Mouse (Mus musculus) heart, embryonic 15.5 days (tissue): ENCODE measurements around the gene Fancm. TPM values are rescaled to one million over a fixed set of nuclear protein-coding genes. Genes with fewer than 3 reads are reported as not detected.
A peak's percentile ranks its signal among the peaks of the same experiment; 100 is the strongest.
"Not testable (repeated sequence)": the region's sequence is repeated elsewhere in the genome, so short reads cannot be mapped to it uniquely, and the experiment has no call there.

Source experiments
- ATAC-seq: fragments of 200-750 bp; cut with Nextera tagmentation; replicated peaks from 2 replicates; pipeline ENCODE4 v1.8.0; 2017; ENCODE audit warnings: low read depth, moderate TSS enrichment; ENCODE audit not compliant: insufficient number of reproducible peaks, insufficient read depth, low FRiP score
- H3K27ac ChIP-seq: fragments of 300-500 bp; sonication (generic); 2 replicates; pipeline ENCODE4 v1.5.1; 2015; ENCODE audit warnings: mild to moderate bottlenecking, inconsistent platforms
- H3K27me3 ChIP-seq: fragments of 300-500 bp; sonication (generic); 2 replicates; pipeline ENCODE4 v1.6.1; 2015; ENCODE audit warnings: inconsistent platforms
- H3K36me3 ChIP-seq: fragments of 300-500 bp; sonication (generic); 2 replicates; pipeline ENCODE4 v1.6.1; 2015; ENCODE audit warnings: mild to moderate bottlenecking, inconsistent platforms
- H3K4me1 ChIP-seq: fragments of 300-500 bp; sonication (generic); replicated peaks from 2 replicates; pipeline ENCODE4 v1.6.1; 2015; ENCODE audit warnings: inconsistent platforms
- H3K4me2 ChIP-seq: fragments of 300-500 bp; sonication (generic); 2 replicates; pipeline ENCODE4 v1.6.1; 2015; ENCODE audit warnings: inconsistent platforms, mild to moderate bottlenecking, moderate library complexity
- H3K4me3 ChIP-seq: fragments of 300-500 bp; sonication (generic); 2 replicates; pipeline ENCODE4 v1.5.1; 2015; ENCODE audit warnings: mild to moderate bottlenecking, inconsistent platforms
- H3K9ac ChIP-seq: fragments of 300-500 bp; sonication (generic); 2 replicates; pipeline ENCODE4 v1.6.1; 2015; ENCODE audit warnings: mild to moderate bottlenecking, inconsistent platforms
- H3K9me3 ChIP-seq: fragments of 300-500 bp; sonication (generic); replicated peaks from 2 replicates; pipeline ENCODE4 v1.6.1; 2016; ENCODE audit warnings: inconsistent platforms
- WGBS: fragments of 180-500 bp; shearing (Covaris S2); methylation state at CpG from one replicate; pipeline ENCODE4 v1.1.7; 2015; ENCODE audit warnings: mixed read lengths; 5-methylcytosine and 5-hydroxymethylcytosine counted together
- polyA plus RNA-seq: library from polyadenylated mRNA; unstranded; fragments of >200 nt; fragmentation: Nextera tagmentation; extraction: Ambion mirVana; gene quantifications from 2 replicates; pipeline ENCODE4 v1.2.1, GENCODE M21; 2015

The Fancm gene
- polyA plus RNA-seq, 1 experiment from 2014 or later = 4.9 TPM

GRCm38 (mm10) chr12:65072911-65073610 is 2.3 kb upstream of the Fancm start:
- H3K36me3 ChIP-seq = peaks cover 11% of the 10 kb centered on the region
- H3K4me2 ChIP-seq = peak overlapping the region; percentile 75
- H3K27me3 ChIP-seq = no peaks in the 10 kb centered on the region
- H3K9me3 ChIP-seq = no peaks in the 10 kb centered on the region
- peaks cover 30% of the 10 kb centered on the region for H3K4me1 ChIP-seq
- peak overlapping the region; percentile 98 for H3K27ac ChIP-seq
- peak; percentile 58 for ATAC-seq
- 4% methylated on average over 21 of the region's 21 CpGs for WGBS
- peak overlapping the region; percentile 94 for H3K9ac ChIP-seq
- peak overlapping the region; percentile 88 for H3K4me3 ChIP-seq

DNA sequence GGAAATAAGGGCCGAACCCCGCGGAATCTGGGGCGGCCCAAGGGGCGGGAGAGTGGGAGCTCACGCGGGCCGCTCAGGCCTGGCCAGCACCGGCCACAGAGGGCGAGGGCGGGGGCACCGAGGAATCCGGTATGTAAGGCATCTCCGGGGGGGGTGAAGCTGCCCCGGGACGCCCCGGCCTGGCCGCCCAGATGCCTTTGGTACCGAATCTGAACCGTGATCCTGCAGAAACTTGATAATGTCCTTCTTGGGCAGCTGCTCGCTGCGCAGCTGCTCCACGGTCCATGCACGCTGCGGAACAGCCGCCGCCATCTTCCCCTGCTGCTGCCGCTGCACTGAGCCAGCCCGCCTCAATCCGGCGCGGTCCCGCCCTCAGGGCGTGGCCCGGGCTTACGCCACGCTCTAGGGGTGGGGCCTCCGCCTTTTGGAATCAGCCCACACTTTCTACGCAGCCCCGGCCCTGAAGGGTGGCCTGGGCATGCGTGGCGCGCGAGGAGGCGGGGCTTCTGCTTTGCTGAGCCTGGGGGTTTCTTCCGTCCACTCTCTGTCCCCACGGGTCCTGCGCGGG is 1.7 kb upstream of the Fancm start, which contains the start of gene Fkbp3:
Fkbp3 (minus strand) TSS at position 397 of the 568 bp plus-strand sequence.
- peak within 1 kb of the TSS; percentile 98 for H3K27ac ChIP-seq
- ATAC-seq = peak; percentile 99
- peak within 1 kb of the TSS; percentile 88 for H3K4me3 ChIP-seq
- H3K4me1 ChIP-seq = peaks cover 28% of the 10 kb centered on the region
- peaks cover 8% of the 10 kb centered on the region; the same call in 1 of the 2 replicates for H3K36me3 ChIP-seq
- peak within 1 kb of the TSS; percentile 94 for H3K9ac ChIP-seq
- WGBS = under 1% methylated on average over 49 of the region's 49 CpGs
- H3K4me2 ChIP-seq = peak within 1 kb of the TSS; percentile 75
- no peaks in the 10 kb centered on the region for H3K9me3 ChIP-seq
- H3K27me3 ChIP-seq = no peaks in the 10 kb centered on the region

- Histone ChIP-seq H3K9ac (peak overlapping the region; percentile 94; the same call in 1 of the 2 replicates), H3K9me3 (no peaks in the 10 kb centered on the region), H3K27ac (peak overlapping the region; percentile 98), H3K27me3 (no peaks in the 10 kb centered on the region), H3K4me2 (peak overlapping the region; percentile 75), H3K36me3 (no peaks in the 10 kb centered on the region), H3K4me3 (peak overlapping the region; percentile 88), H3K4me1 (peaks cover 23% of the 10 kb centered on the region)
- no peak for ATAC-seq
- WGBS = 34% methylated on average over 7 of the region's 7 CpGs
Measured at GRCm38 (mm10) chr12:65074651-65075050, 752 bp upstream of the Fancm start.

- ATAC-seq = 0 out of 2 replicates have a peak, but pooled peaks have one; percentile 1
- Histone ChIP-seq H3K36me3 (peaks cover 3% of the 10 kb centered on the region; the same call in 1 of the 2 replicates), H3K4me1 (peaks cover 19% of the 10 kb centered on the region), H3K27ac (peak overlapping the region; percentile 98), H3K27me3 (no peaks in the 10 kb centered on the region), H3K4me3 (peak overlapping the region; percentile 88), H3K4me2 (peak overlapping the region; percentile 75), H3K9me3 (no peaks in the 10 kb centered on the region), H3K9ac (peak overlapping the region; percentile 94)
- WGBS = under 1% methylated on average over 41 of the region's 41 CpGs
Measured at GRCm38 (mm10) chr12:65075733-65076310, 419 bp downstream of the Fancm start.

- Histone ChIP-seq H3K4me3 (peak overlapping the region; percentile 88), H3K4me2 (peak overlapping the region; percentile 75), H3K9me3 (no peaks in the 10 kb centered on the region), H3K36me3 (peaks cover 3% of the 10 kb centered on the region; the same call in 1 of the 2 replicates), H3K4me1 (peaks cover 19% of the 10 kb centered on the region), H3K27ac (no peak overlapping the region), H3K9ac (no peak overlapping the region; the same call in 1 of the 2 replicates), H3K27me3 (no peaks in the 10 kb centered on the region)
- WGBS = 72% methylated on average over 9 of the region's 9 CpGs
- ATAC-seq = no peak
Measured at GRCm38 (mm10) chr12:65076906-65077305, 1.5 kb downstream of the Fancm start.

DNA sequence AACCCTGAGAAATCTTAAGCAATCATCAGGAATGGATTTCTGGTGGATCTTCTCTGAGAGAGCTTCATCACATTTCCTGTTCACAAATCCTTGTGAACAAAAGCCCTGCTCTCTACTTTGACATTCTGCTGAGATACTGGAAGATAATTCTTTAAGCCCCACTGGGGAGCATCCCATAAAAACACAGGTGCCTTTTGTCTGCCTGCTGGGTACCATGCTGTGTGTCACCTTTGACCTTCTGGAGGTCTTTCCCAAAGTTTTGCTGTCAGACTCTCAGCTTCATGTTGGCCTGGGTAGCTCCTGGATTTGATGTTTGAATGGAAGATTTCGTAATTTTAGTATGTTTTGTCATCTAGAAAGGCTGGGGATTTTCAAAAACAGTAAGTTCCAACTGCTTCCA is 33.3 kb downstream of the Fancm start:
- 74% methylated on average over 1 of the region's 1 CpGs for WGBS
- Histone ChIP-seq H3K36me3 (peaks cover 24% of the 10 kb centered on the region), H3K9me3 (no peaks in the 10 kb centered on the region), H3K9ac (no peak overlapping the region), H3K4me2 (no peak overlapping the region), H3K27me3 (no peaks in the 10 kb centered on the region), H3K4me3 (no peak overlapping the region), H3K4me1 (no peaks in the 10 kb centered on the region), H3K27ac (no peak overlapping the region)
- no peak for ATAC-seq

DNA sequence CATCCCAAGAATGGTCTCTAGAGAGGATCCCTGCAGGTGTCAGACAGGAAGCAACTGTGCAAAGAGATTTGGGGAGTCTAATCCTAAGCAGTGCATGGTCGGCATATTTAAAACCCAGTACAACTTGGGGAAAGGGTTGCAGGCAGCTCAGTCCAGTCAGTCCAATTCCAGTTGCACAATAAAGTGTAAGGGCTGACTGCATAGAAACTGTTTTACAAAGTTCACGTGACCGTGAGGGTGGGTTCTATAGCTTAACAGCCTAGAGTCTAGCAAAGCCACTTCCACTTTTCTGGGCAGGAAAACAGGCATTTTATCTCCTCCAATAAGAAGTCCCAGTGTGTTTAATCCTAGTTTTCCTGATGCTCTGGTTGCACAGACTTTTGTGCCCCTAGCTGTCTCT is 36.1 kb downstream of the Fancm start:
- 83% methylated on average over 3 of the region's 3 CpGs for WGBS
- Histone ChIP-seq H3K27ac (no peak overlapping the region), H3K4me1 (no peaks in the 10 kb centered on the region), H3K36me3 (peaks cover 5% of the 10 kb centered on the region), H3K4me3 (no peak overlapping the region), H3K4me2 (no peak overlapping the region), H3K9me3 (no peaks in the 10 kb centered on the region), H3K9ac (no peak overlapping the region), H3K27me3 (no peaks in the 10 kb centered on the region)
- no peak for ATAC-seq

DNA sequence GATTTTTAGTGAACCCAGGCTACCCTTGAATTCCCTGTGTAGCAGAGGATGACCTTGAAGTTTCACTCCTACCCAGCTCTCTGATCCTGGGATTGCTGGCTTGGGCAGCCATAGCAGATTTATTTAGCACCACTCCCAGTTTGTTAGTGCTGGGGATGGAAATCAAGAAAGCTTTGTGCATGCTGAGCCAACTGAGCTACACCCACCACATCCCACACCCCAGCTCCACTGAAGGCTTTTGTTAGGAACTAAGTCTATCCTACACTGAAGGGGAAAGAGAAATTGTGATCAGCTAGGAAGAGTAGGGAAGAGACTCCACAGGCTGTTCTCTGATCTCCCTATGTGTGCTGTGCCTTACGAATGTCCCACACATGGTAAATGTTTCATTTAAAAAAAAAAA is 37.4 kb downstream of the Fancm start:
- no peaks in the 10 kb centered on the region for H3K9me3 ChIP-seq
- WGBS = 94% methylated on average over 1 of the region's 1 CpGs
- ATAC-seq = no peak
- no peak overlapping the region for H3K4me3 ChIP-seq
- H3K36me3 ChIP-seq = peaks cover 7% of the 10 kb centered on the region
- no peak overlapping the region for H3K27ac ChIP-seq
- H3K4me1 ChIP-seq = no peaks in the 10 kb centered on the region
- H3K9ac ChIP-seq = no peak overlapping the region
- no peak overlapping the region for H3K4me2 ChIP-seq
- no peaks in the 10 kb centered on the region for H3K27me3 ChIP-seq

DNA sequence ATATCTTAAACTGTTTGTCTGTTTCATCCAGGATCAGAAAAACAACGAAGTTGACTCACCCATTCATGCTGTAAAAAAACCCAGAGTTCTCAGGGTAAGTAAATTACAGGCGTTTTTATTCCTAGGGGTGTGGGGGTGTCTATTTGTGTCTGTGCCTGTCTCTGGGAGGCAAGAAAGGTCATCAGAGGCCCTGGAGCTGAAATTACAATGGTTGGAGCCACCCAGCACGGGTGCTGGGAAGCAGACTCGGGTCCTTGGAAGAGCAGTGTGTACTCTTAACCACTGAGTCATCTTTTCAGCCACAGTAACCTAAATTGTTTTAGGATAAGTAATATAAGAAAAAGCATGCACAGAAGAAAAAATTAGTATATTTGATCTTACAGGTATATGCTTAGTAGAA is 38.5 kb downstream of the Fancm start:
- Histone ChIP-seq H3K4me3 (no peak overlapping the region), H3K27ac (no peak overlapping the region), H3K9ac (no peak overlapping the region), H3K4me1 (no peaks in the 10 kb centered on the region), H3K9me3 (no peaks in the 10 kb centered on the region), H3K36me3 (peaks cover 4% of the 10 kb centered on the region), H3K4me2 (no peak overlapping the region), H3K27me3 (no peaks in the 10 kb centered on the region)
- no peak for ATAC-seq
- 83% methylated on average over 4 of the region's 4 CpGs for WGBS

- H3K27ac ChIP-seq, H3K4me3 ChIP-seq, H3K27me3 ChIP-seq, H3K4me1 ChIP-seq, H3K4me2 ChIP-seq, H3K9me3 ChIP-seq, ATAC-seq, H3K36me3 ChIP-seq, H3K9ac ChIP-seq: not testable (repeated sequence)
- WGBS = 65% methylated on average over 3 of the region's 3 CpGs
Measured at GRCm38 (mm10) chr12:65114978-65115377, 39.6 kb downstream of the Fancm start.

DNA sequence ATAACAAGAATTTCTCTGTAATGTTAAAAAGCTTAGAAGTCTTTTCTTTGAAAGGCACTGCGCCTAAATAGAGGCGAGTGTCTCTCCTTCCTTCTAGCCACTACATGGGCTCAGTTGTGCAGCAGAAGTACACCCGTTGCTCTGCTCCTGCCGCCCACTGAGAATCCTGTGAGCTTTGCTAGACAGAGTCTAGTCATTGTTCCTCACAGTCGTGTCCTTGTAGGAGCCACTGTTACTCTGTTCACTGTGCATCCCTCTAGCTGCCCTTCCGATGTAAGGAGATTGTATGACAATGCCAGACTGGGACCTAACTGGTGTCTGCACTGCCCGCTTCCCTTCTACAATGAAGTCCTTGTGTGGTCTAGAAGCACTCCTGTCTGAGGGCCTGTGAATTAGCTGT is 43.6 kb downstream of the Fancm start:
- Histone ChIP-seq H3K9ac (no peak overlapping the region), H3K27me3 (no peaks in the 10 kb centered on the region), H3K9me3 (no peaks in the 10 kb centered on the region), H3K4me2 (no peak overlapping the region), H3K4me1 (no peaks in the 10 kb centered on the region), H3K36me3 (peaks cover 33% of the 10 kb centered on the region), H3K27ac (no peak overlapping the region), H3K4me3 (no peak overlapping the region)
- ATAC-seq = no peak
- 85% methylated on average over 7 of the region's 7 CpGs for WGBS
